Mouse (Mus musculus): Measurements from ENCODE around the gene Pld4. TPM values are rescaled to one million over a fixed set of nuclear protein-coding genes. Genes with fewer than 3 reads are reported as not detected.

Pld4 gene
- polyA plus RNA-seq, 1 experiment from 2014 or later, result 3.9 TPM

DNA sequence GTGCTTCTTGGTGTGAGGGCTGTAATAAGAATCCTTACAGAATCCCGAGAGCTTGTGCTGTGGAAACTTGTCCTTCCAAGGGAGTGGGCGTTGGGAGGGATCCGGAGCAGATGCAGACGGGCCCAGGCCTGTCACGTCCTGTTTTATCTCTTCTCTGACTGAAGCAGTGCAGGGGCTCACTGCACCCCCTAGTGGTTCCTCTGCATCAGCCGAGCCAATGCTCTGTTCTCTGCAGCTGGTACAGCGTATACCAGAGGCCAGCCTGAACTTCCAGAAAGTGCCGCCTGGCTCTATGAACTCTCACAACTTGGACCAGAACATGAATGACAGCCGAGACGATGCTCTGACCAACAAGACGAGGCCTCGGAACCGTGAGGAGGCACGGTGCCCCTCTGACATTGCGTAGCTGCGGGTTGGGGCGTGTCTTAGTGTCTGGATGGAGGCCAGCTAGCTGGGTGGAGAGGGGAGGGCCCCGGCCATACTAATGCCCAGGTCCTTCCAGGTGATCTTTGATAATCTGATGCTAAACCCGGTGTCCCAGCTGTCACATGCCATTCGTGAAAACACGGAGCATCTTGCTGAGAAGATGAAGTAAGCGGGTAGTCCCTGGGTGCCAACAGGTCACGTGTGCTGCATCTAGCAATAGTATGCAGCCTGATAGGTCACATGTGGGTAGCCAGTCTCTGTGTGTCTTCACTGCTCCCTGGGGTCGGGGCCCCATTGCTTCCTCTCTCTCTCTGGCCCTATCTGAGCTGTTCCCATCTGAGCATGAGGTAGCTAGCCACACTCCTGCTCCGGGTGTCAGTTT lies 17.1 kb upstream of the Pld4 start:
- no peaks in the 10 kb centered on the region for H3K9me3 ChIP-seq
- no peaks in the 10 kb centered on the region for H3K27me3 ChIP-seq
- no peak overlapping the region for H3K9ac ChIP-seq
- WGBS, result 61% methylated on average over 25 of the region's 25 CpGs
- peak; percentile 64 for ATAC-seq (ENCODE audit: low FRiP score)
- no peak overlapping the region for H3K4me3 ChIP-seq (replicated peaks)
- no peak overlapping the region for H3K27ac ChIP-seq
- H3K36me3 ChIP-seq (replicated peaks), result peaks cover 39% of the 10 kb centered on the region
- H3K4me1 ChIP-seq, result peaks cover 19% of the 10 kb centered on the region
- H3K4me2 ChIP-seq, result no peak overlapping the region

DNA sequence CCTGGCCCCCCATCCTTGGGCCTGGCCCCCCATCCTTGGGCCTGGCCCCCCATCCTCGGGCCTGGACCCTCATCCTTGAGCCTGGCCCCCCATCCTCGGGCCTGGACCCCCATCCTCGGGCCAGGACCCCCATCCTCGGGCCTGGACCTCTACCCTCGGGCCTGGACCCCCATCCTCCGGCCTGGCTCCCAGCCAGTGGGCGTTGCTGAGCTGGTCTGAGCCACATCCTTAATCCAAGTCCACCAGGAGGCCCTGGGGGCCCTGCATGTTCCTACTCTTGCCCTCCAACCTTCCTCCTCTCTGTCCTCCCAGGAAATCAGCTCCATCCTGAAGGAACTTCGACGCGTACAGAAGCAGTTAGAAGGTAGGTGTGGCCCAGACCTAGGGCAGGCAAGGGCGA lies 16.2 kb upstream of the Pld4 start:
- Histone ChIP-seq H3K9me3 (no peaks in the 10 kb centered on the region), H3K27ac (no peak overlapping the region), H3K36me3 (replicated peaks) (peaks cover 30% of the 10 kb centered on the region), H3K4me3 (replicated peaks) (no peak overlapping the region), H3K27me3 (no peaks in the 10 kb centered on the region), H3K9ac (no peak overlapping the region), H3K4me2 (no peak overlapping the region), H3K4me1 (peaks cover 22% of the 10 kb centered on the region)
- 89% methylated on average over 11 of the region's 11 CpGs for WGBS
- ATAC-seq (ENCODE audit: low FRiP score), result no peak

DNA sequence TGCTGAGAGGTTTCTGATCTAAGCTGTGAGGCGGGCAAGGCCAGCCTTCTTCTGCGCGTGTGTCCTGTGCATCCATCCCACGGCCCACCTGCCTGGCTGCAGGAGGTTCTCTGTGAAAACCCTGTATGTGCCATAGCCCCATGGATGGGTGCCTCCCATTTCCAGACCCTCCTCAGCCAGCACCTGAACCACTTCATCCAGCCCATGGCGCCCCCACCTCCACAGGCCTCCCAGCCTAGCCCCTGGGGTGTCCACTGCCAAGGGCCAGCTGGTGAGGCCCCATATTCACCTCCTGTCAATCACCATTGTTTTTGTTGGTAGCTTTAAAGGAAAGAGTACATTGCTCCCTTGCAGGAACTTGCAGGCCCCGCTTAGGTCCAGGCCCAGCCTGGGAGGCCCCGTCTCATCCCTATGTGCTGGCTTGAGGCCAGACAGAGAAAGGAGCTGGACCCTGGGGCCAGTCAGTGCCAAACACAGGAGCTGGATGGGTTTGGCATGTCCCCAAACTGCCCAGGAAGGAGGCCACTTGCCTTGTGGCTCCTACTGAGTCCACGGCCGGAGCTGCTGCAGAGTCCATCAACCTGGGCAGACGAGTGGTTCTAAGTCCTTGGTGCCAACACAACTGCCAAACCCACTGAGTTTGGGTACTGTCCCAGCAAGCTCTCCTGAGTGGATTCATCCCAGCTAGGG lies 15.4 kb upstream of the Pld4 start:
- H3K4me3 ChIP-seq (replicated peaks), result no peak overlapping the region
- H3K9ac ChIP-seq, result no peak overlapping the region
- H3K36me3 ChIP-seq (replicated peaks), result peaks cover 24% of the 10 kb centered on the region
- H3K27me3 ChIP-seq, result no peaks in the 10 kb centered on the region
- 90% methylated on average over 10 of the region's 10 CpGs for WGBS
- no peak overlapping the region for H3K27ac ChIP-seq
- no peak for ATAC-seq (ENCODE audit: low FRiP score)
- no peak overlapping the region for H3K4me2 ChIP-seq
- H3K4me1 ChIP-seq, result peaks cover 22% of the 10 kb centered on the region
- no peaks in the 10 kb centered on the region for H3K9me3 ChIP-seq

DNA sequence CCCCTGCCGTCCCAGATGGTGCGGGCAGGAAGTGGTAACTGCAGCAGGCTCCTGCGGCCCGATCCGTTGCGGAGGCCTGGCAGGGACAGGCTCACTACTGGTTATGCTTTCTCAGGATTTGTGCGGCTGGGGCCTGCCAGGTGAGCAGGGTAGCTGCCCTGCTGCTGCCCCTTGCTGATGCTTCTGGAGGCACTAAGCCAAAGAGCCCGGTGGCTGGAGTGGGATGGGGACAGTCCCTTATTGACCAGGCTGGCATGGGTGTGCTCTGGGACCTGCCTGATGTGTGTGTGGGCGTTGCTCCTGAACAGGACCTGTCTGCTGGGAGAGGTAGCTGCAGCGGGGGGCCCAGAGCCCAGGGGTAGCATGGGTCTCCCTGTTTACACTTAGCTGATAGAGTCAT lies 14.7 kb upstream of the Pld4 start:
- no peak overlapping the region for H3K9ac ChIP-seq
- H3K27me3 ChIP-seq, result no peaks in the 10 kb centered on the region
- H3K4me3 ChIP-seq (replicated peaks), result no peak overlapping the region
- 92% methylated on average over 10 of the region's 10 CpGs for WGBS
- peaks cover 18% of the 10 kb centered on the region for H3K36me3 ChIP-seq (replicated peaks)
- no peak for ATAC-seq (ENCODE audit: low FRiP score)
- no peak overlapping the region for H3K27ac ChIP-seq
- no peak overlapping the region for H3K4me2 ChIP-seq
- no peaks in the 10 kb centered on the region for H3K9me3 ChIP-seq
- peaks cover 22% of the 10 kb centered on the region for H3K4me1 ChIP-seq

DNA sequence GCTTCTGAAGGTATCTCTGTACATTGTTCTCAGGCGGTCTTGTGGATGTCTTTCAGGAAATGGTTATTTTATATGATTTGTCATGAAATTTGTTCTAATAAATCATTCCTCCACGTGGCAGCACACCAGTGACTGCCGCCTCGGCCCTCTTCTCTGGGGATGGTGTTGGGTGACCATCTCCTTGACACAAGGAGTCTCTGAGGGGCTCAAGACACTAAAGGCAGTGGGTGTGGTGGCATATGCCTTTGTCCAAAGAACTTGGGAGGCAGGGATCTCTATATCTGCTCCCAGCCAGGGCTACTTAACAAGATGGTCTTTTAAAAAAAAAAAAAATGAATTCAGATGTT lies 14.0 kb upstream of the Pld4 start:
- Histone ChIP-seq H3K4me3 (replicated peaks) (no peak overlapping the region), H3K36me3 (replicated peaks) (peaks cover 14% of the 10 kb centered on the region; the same call in 1 of the 2 replicates), H3K9me3 (no peaks in the 10 kb centered on the region), H3K4me1 (peaks cover 22% of the 10 kb centered on the region), H3K4me2 (no peak overlapping the region), H3K27ac (no peak overlapping the region), H3K27me3 (no peaks in the 10 kb centered on the region), H3K9ac (no peak overlapping the region)
- no peak; the same call in 1 of the 2 replicates for ATAC-seq (ENCODE audit: low FRiP score)
- WGBS, result 81% methylated on average over 4 of the region's 4 CpGs

DNA sequence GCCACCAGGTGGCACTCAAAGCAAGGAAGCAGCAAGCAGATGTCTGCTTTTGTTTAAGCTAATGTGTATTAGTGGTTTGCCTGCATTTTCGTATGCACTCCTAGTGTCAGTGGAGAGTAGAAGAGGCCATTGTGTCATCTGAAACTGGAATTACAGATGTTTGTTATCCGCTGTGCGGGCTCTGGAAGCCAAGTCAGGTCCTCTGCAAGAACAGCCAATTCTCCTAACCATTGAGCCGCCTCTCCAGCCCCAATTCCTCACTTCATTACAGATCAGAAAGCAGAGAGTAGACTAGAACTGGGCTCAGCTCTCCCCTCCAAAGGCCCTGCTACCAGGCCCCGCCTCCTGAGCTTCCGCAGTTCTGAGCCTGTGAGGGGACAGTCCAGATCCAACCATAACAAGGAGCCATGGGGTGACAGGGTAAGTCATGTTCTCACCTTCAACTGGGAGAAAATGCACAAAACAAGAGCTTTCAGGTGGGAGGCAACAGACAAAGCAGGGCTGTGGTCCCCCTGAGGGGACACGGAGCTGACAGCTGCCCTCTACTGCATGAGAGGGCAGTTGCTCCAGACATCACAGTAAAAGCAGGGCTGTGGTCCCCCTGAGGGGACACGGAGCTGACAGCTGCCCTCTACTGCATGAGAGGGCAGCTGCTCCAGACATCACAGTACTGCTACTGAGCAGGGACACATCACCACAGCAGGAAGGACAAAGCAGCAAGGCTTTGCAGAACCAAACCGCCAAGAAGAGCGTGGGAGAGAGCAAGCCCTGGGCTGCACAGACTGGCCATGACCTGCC lies 13.4 kb upstream of the Pld4 start:
- H3K27ac ChIP-seq, result peak overlapping the region; percentile 81
- H3K4me1 ChIP-seq, result peaks cover 22% of the 10 kb centered on the region
- no peaks in the 10 kb centered on the region for H3K9me3 ChIP-seq
- H3K36me3 ChIP-seq (replicated peaks), result peaks cover 14% of the 10 kb centered on the region; the same call in 1 of the 2 replicates
- H3K9ac ChIP-seq, result peak overlapping the region; percentile 29; the same call in 1 of the 2 replicates
- ATAC-seq (ENCODE audit: low FRiP score), result peak; percentile 47
- H3K4me3 ChIP-seq (replicated peaks), result no peak overlapping the region
- peak overlapping the region; percentile 27; the same call in 1 of the 2 replicates for H3K4me2 ChIP-seq
- H3K27me3 ChIP-seq, result no peaks in the 10 kb centered on the region
- WGBS, result 23% methylated on average over 10 of the region's 10 CpGs

DNA sequence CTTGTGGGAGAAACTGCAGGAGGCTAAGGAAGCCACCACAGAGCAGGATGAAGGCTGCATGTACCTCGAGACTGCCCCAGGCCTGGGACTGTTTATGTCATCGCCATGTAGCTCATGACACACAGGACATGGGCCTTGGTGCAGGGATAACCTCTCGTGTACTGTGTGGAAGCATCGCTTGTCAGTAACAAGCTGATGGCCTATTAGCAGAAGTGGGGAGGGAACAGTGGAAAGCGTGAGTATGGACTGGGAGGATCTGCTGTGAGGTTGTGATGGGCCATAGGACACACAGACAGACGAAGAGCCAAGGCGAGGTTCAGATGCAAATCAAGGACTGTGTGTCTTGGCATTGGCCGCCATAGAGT lies 12.9 kb upstream of the Pld4 start:
- peak; percentile 18 for ATAC-seq (ENCODE audit: low FRiP score)
- Histone ChIP-seq H3K9ac (0 out of 2 replicates have a peak overlapping the region, but pooled peaks have one; percentile 17), H3K9me3 (no peaks in the 10 kb centered on the region), H3K27ac (peak overlapping the region; percentile 81), H3K27me3 (no peaks in the 10 kb centered on the region), H3K36me3 (replicated peaks) (peaks cover 14% of the 10 kb centered on the region; the same call in 1 of the 2 replicates), H3K4me3 (replicated peaks) (no peak overlapping the region), H3K4me1 (peaks cover 22% of the 10 kb centered on the region), H3K4me2 (0 out of 2 replicates have a peak overlapping the region, but pooled peaks have one; percentile 2)
- WGBS, result 79% methylated on average over 8 of the region's 8 CpGs

DNA sequence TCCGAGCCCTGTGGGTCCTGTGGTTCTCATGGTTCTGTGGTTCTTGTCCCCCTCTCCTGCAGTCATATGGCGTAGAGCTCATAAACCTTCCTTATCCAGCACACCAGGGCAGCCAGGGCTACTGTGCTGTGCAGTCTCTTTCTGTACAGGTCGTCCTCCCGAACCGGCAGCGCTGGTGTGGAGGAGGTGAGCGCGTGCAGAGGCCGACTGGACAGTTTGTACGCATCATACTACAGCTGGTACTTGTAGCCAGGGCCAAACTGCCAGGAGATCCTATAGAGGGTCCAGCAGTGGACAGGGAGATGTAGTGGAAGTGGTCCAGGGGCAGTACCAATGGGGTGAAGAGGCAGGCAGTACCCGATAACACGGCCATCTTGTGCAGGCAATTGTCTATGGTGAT lies 9.5 kb upstream of the Pld4 start:
- no peak overlapping the region for H3K4me2 ChIP-seq
- 88% methylated on average over 12 of the region's 12 CpGs for WGBS
- H3K36me3 ChIP-seq (replicated peaks), result no peaks in the 10 kb centered on the region
- no peak for ATAC-seq (ENCODE audit: low FRiP score)
- no peak overlapping the region for H3K4me3 ChIP-seq (replicated peaks)
- H3K9ac ChIP-seq, result no peak overlapping the region
- H3K27ac ChIP-seq, result no peak overlapping the region
- no peaks in the 10 kb centered on the region for H3K27me3 ChIP-seq
- peaks cover 13% of the 10 kb centered on the region for H3K4me1 ChIP-seq
- H3K9me3 ChIP-seq, result no peaks in the 10 kb centered on the region

DNA sequence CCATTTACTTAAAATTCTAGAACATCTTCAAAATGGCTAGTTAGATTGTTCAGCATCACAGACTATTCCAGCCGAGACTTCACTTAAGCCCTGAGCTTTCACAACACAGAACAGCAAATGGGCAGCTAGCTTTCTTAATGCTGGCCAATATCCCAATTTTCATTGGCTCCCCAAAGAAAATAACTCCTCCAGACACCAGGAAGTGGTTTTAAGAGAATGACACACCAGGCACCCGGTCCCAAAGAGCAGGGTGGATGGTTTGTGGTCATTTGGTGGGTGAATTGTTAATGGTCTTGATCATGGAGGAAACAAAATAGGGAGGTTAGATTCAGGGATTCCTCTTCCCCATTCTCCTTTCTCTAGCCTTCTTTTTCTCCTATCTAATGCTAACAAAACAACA lies 8.1 kb upstream of the Pld4 start:
- Histone ChIP-seq H3K4me2 (no peak overlapping the region), H3K4me3 (replicated peaks) (no peak overlapping the region), H3K27me3 (no peaks in the 10 kb centered on the region), H3K4me1 (peaks cover 6% of the 10 kb centered on the region), H3K9ac (no peak overlapping the region), H3K9me3 (no peaks in the 10 kb centered on the region), H3K36me3 (replicated peaks) (no peaks in the 10 kb centered on the region), H3K27ac (no peak overlapping the region)
- no peak for ATAC-seq (ENCODE audit: low FRiP score)
- 58% methylated on average over 2 of the region's 2 CpGs for WGBS

DNA sequence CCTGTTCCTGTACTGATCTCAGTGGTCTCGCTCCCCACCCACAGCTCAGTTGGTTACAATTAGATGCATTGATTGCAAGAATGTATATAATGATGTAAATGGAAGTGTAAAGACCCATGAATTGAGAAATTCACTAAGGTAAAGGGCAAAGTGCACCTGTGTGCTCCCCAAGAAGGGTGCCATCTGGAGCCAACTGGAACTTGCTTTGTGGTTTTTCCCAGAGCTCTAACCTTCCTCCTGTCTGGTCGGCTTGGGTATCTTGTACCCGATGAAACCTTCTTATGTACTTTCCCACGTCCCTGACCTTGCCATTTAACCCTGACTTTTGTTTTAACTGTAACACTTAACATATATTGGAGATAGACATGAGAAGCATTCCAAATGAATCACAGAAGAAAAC lies 4.6 kb upstream of the Pld4 start:
- Histone ChIP-seq H3K9me3 (no peaks in the 10 kb centered on the region), H3K4me2 (no peak overlapping the region), H3K4me3 (replicated peaks) (no peak overlapping the region), H3K4me1 (0 out of 2 replicates have a peak, but pooled peaks cover 3% of the 10 kb centered on the region), H3K27me3 (no peaks in the 10 kb centered on the region), H3K9ac (no peak overlapping the region), H3K36me3 (replicated peaks) (no peaks in the 10 kb centered on the region), H3K27ac (no peak overlapping the region)
- ATAC-seq (ENCODE audit: low FRiP score), result no peak
- WGBS, result 78% methylated on average over 4 of the region's 4 CpGs

DNA sequence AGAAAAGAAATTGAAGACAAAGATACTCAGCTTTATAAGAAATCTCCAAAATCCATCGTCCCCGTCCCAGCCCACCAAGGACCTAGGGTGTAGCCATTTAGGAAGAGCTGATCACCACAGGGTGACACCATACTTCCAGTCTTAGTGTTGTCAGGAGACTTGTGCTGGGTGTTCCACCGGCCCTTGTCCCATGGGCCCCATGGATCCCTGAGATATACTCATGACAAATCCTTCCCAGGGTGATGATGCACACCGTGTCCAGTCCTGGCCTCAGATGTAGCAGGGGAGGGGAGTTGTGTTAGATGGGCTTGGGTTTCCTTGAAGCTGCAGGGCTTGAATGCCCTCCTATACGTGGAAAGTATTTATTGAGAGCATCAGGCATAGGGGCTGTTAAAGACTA lies 2.6 kb upstream of the Pld4 start:
- 90% methylated on average over 5 of the region's 5 CpGs for WGBS
- ATAC-seq (ENCODE audit: low FRiP score), result no peak
- H3K4me3 ChIP-seq (replicated peaks), result no peak overlapping the region
- H3K9ac ChIP-seq, result no peak overlapping the region
- no peak overlapping the region for H3K4me2 ChIP-seq
- H3K27me3 ChIP-seq, result no peaks in the 10 kb centered on the region
- H3K9me3 ChIP-seq, result no peaks in the 10 kb centered on the region
- no peaks in the 10 kb centered on the region for H3K36me3 ChIP-seq (replicated peaks)
- H3K4me1 ChIP-seq, result 0 out of 2 replicates have a peak, but pooled peaks cover 3% of the 10 kb centered on the region
- no peak overlapping the region for H3K27ac ChIP-seq

DNA sequence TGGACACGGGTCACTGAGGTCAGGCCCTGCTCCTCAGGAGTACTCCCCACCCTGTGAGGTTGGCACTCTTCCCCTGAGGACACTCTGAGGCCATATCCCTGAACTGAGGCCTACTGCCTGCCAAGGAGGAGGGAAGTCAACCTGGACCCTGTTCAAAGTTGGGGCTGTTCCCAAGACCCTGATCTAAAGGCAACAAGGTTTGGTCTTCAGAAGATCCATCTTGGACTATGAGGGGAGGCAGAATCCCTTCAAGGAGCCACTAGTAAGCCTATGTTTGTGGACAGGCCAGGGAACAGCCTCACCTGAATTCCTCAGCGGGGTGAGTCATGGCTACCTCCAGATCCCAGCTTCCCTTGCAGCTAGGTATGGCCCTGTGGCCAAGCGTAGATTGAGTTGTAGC lies 984 bp upstream of the Pld4 start:
- Histone ChIP-seq H3K9me3 (no peaks in the 10 kb centered on the region), H3K4me2 (no peak overlapping the region), H3K4me1 (0 out of 2 replicates have a peak, but pooled peaks cover 3% of the 10 kb centered on the region), H3K27me3 (no peaks in the 10 kb centered on the region), H3K36me3 (replicated peaks) (no peaks in the 10 kb centered on the region), H3K9ac (no peak overlapping the region), H3K27ac (no peak overlapping the region), H3K4me3 (replicated peaks) (no peak overlapping the region)
- ATAC-seq (ENCODE audit: low FRiP score), result no peak
- 90% methylated on average over 3 of the region's 3 CpGs for WGBS
